Mouse (Mus musculus) testis, adult 2 months (tissue): ENCODE measurements around the gene U2af2. TPM values are rescaled to one million over a fixed set of nuclear protein-coding genes. Genes with fewer than 3 reads are reported as not detected.

ENCODE experiments used
- H3K27ac ChIP-seq: fragments of 200-500 bp; 2 replicates; pipeline ENCODE4 v1.5.1; 2012; ENCODE audit warnings: low read depth, low read length; ENCODE audit not compliant: control insufficient read depth, insufficient read depth
- H3K27me3 ChIP-seq: fragments of 200-500 bp; 2 replicates; pipeline ENCODE4 v1.6.1; 2012; ENCODE audit warnings: mild to moderate bottlenecking, low read length, moderate library complexity; ENCODE audit not compliant: control insufficient read depth, insufficient read depth
- H3K36me3 ChIP-seq: fragments of 200-500 bp; 2 replicates; pipeline ENCODE4 v1.6.1; 2012; ENCODE audit warnings: mild to moderate bottlenecking, low read length; ENCODE audit not compliant: control insufficient read depth, insufficient read depth
- H3K4me1 ChIP-seq: fragments of 200-500 bp; 2 replicates; pipeline ENCODE4 v1.6.1; 2012; ENCODE audit warnings: low read length; ENCODE audit not compliant: control insufficient read depth, insufficient read depth
- H3K4me3 ChIP-seq: fragments of 200-500 bp; 2 replicates; pipeline ENCODE4 v1.5.1; 2012; ENCODE audit warnings: low read depth, mild to moderate bottlenecking, low read length, moderate library complexity, mixed read lengths; ENCODE audit not compliant: control insufficient read depth
- CTCF ChIP-seq: fragments of 200-500 bp; IDR thresholded peaks from 2 replicates; pipeline ENCODE4 v1.5.1; 2012; ENCODE audit warnings: low read depth, mild to moderate bottlenecking, inconsistent platforms, low read length, moderate library complexity; ENCODE audit not compliant: control insufficient read depth, insufficient read depth, insufficient replicate concordance
- POLR2A ChIP-seq: fragments of 200-500 bp; IDR thresholded peaks from 2 replicates; pipeline ENCODE4 v1.6.1; 2012; ENCODE audit warnings: low read depth, mild to moderate bottlenecking, inconsistent platforms, low read length, moderate library complexity; ENCODE audit not compliant: control insufficient read depth
- polyA plus RNA-seq: library from polyadenylated mRNA; depleted of rRNA; stranded (reverse); fragments of >200 nt; gene quantifications from 2 replicates; pipeline ENCODE4 v1.2.3, GENCODE M21; 2012

Gene U2af2
- polyA plus RNA-seq, 1 experiment, result 88.5 TPM

DNA sequence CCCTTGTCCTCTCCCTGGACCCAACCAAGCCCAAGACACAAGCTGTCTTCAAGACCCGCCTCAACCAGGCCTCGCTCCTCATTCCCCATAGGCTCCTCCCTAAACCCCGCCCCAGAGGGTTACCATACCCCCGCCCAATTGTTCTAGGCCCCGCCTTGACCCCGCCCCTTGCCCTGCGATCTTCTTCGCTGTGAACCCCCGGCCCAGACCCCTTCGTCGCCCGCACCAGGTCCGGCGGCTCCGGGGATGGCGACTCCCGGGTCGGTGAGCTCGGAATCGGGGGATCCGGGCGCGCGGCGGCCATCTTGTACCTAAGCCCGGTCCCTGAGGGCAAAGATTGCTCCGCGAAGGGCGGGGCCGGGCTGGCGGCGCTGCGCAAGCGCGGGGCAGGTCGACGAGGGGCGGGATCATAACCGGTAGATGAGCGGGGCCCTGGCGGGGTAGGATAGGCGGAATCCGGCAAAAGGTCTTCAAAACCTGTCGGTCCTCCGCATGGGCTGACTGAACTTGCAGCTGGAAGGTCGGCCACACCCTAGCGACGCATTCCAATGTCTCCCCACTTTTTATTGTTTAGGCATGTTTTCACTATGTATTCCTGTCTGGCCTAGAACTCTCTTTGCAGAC is 23.7 kb upstream of the U2af2 start, which contains the start of gene Zfp784:
Gene Zfp784, minus strand, starts transcription at position 338 of the 624 bp plus-strand sequence.
- Histone ChIP-seq H3K27ac (peak within 1 kb of the TSS; percentile 88), H3K4me3 (peak within 1 kb of the TSS; percentile 92), H3K4me1 (no peaks in the 10 kb centered on the region; the same call in 1 of the 2 replicates), H3K36me3 (no peaks in the 10 kb centered on the region), H3K27me3 (no peaks in the 10 kb centered on the region)
- TF ChIP-seq POLR2A (peak; percentile 49), CTCF (no peak)

DNA sequence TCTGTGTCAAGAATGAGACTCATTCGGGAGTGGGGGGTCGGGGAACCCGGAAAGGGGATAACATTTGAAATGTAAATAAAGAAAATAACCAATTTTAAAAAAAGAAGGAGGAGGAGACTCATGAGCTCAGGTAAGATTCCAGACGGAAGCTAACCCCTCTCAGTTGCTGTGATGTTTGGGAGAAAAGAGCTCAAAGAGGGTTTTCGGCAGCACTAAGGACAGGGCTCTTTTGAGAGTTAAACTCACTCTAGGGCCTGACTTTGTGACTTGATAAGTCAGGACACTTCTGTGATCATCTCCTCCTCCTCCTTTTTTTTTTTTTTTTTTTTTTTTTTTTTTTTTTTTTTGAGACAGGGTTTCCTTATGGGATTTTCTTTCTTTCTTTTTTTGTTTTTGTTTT is 23.0 kb upstream of the U2af2 start:
- TF ChIP-seq POLR2A (no peak), CTCF (no peak)

DNA sequence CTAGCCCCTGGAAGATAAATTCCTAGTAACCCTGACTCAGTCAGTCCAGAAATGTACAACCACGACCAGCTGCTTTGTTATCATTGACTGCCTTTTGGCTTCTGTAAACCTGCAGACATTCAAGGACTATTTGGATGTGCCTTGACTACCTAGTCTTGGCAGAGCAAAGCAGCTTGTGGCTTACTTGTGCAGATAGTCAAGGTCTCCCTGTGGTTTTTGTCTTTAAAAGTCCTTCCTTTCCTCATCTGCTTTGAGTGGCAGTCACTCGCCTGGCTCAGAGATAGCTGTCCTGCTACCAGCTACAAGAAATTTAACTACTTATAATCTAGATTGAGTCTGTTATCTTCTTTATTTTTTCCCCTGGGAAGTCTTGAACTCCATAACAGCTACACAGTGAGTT is 17.0 kb upstream of the U2af2 start:
- Histone ChIP-seq H3K36me3 (no peaks in the 10 kb centered on the region), H3K4me1 (no peaks in the 10 kb centered on the region), H3K4me3 (no peak overlapping the region), H3K27me3 (no peaks in the 10 kb centered on the region), H3K27ac (no peak overlapping the region)
- no peak for TF ChIP-seq CTCF
- no peak for TF ChIP-seq POLR2A

More for the DNA sequence above, 23.0 kb upstream of the U2af2 start:
- no peaks in the 10 kb centered on the region for H3K27me3 ChIP-seq
- peak overlapping the region; percentile 92 for H3K4me3 ChIP-seq
- no peaks in the 10 kb centered on the region; the same call in 1 of the 2 replicates for H3K4me1 ChIP-seq
- H3K27ac ChIP-seq, result peak overlapping the region; percentile 88
- H3K36me3 ChIP-seq, result no peaks in the 10 kb centered on the region

DNA sequence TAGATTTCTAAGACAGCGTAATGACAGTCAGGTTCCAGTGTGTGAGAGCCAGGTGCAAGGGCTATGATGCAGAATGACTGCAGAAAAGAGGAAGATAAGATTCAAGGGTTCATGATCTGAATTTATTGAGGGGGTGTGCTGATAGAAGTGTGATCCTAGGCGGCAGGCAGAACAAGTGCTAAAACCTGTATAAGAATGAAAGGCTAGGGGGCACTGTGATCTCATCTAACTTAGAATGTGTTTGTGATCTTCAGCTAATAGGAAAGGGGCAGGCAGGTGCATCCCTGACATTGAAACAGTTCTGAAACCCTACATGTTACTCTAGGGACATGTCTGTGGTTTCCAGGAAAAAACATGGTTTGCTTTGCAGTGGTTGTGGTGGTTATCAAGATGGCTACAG is 15.8 kb upstream of the U2af2 start:
- H3K27me3 ChIP-seq, result no peaks in the 10 kb centered on the region
- TF ChIP-seq POLR2A (no peak), CTCF (no peak)
- no peak overlapping the region for H3K27ac ChIP-seq
- no peak overlapping the region for H3K4me3 ChIP-seq
- H3K4me1 ChIP-seq, result no peaks in the 10 kb centered on the region
- no peaks in the 10 kb centered on the region for H3K36me3 ChIP-seq

DNA sequence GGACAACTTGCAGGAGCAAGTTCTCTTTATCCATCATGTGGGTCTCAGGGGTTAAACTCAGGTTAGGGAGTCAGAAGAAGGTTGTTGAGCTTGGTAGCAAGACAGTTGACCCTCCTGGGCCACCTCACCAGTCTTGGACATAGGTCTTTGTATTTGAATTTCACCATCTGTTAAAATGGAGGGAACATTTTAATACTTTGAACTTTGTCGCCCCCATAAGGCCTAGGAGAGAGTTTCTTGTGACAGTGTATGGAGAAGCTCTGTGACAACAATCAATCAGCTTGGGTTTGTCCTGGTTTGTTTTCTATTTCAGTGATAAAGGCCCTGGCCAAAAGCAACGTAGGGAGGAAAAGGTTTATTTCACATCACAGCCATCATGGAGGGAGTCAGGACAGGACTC is 14.6 kb upstream of the U2af2 start:
- Histone ChIP-seq H3K4me3 (no peak overlapping the region), H3K4me1 (peaks cover 5% of the 10 kb centered on the region), H3K27ac (no peak overlapping the region), H3K36me3 (no peaks in the 10 kb centered on the region), H3K27me3 (no peaks in the 10 kb centered on the region)
- TF ChIP-seq CTCF (no peak), POLR2A (no peak)

DNA sequence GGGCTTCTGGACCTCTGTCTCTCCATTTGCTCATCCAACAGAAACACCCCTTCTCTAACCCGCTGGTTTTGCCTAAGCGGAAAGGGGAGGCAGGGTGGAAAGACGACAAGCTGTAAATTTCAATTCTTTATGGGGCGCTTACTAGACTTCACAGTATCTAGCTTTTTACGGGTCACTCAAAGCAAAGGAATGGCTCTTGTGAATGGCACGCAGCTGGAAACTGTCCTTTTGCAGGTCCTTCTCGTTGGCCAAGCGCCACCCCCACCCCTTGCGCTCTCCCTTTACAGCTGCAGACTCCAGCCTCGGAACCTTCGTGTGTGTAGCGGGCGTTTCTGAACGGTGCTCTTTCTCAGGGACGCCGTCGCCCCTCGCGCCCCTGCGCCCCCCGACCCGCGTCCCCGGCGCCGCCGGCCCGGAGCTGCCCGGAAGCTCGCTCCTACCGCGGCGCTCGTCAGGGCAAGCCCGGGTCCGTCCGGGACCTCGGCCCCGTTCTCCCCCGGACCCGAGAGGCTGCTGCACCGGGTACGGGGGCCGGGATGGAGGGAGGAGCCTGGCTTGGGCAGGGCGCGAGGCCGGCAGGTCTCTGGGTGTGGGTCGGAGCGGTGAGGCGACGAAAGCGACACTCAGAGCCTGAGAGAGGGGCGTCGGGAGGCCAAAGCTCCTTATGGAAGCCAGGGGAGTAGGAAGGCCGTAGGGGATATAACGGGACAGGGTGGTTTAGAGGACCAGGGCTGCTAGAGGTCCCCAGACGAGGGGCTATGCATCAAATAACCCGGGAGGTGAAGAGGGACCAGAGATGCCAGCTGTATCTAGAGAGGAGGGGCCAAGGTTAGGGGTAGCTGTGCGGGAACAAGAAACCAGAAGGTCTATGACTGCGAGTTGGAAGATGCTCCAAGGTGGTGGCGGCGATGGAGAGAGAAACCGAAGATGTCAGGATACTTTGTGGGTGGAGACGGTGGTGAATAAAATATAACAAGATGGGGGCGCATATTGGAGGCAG is 10.4 kb upstream of the U2af2 start, which contains the start of gene Zfp580:
Gene Zfp580, plus strand, starts transcription at position 346 of the 1,000 bp plus-strand sequence.
- H3K27me3 ChIP-seq, result no peaks in the 10 kb centered on the region
- H3K4me1 ChIP-seq, result peaks cover 32% of the 10 kb centered on the region
- H3K27ac ChIP-seq, result peak within 1 kb of the TSS; percentile 76
- H3K36me3 ChIP-seq, result no peaks in the 10 kb centered on the region
- peak; percentile 42; the same call in 1 of the 2 replicates for TF ChIP-seq POLR2A
- no peak for TF ChIP-seq CTCF
- H3K4me3 ChIP-seq, result peak within 1 kb of the TSS; percentile 94

DNA sequence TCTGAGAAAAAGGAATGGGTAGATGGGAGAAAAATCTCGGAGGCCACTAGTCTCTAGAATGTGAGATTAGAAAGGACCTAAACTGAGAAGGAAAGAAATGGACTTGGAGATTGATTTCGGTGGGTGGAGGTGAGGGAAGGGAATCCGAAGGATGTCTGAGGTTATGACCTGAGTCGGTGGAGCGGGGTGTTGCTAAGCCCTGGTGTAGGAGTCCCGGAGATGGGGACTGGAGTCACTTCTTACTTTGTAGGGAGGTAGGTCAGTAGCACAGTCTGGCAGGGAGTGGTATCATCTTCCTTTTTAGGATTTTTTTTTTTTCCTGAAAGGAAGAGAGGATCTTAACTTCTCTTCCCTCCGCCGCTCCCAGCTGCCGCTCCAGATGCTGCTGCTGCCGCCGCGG is 9.5 kb upstream of the U2af2 start:
- Histone ChIP-seq H3K27me3 (no peaks in the 10 kb centered on the region), H3K4me3 (peak overlapping the region; percentile 12), H3K4me1 (peaks cover 40% of the 10 kb centered on the region), H3K27ac (no peak overlapping the region), H3K36me3 (no peaks in the 10 kb centered on the region)
- TF ChIP-seq POLR2A (no peak), CTCF (no peak)
